Comparison of ENCODE assay signal across 8 mouse cellular contexts in the genomic region with DNA sequence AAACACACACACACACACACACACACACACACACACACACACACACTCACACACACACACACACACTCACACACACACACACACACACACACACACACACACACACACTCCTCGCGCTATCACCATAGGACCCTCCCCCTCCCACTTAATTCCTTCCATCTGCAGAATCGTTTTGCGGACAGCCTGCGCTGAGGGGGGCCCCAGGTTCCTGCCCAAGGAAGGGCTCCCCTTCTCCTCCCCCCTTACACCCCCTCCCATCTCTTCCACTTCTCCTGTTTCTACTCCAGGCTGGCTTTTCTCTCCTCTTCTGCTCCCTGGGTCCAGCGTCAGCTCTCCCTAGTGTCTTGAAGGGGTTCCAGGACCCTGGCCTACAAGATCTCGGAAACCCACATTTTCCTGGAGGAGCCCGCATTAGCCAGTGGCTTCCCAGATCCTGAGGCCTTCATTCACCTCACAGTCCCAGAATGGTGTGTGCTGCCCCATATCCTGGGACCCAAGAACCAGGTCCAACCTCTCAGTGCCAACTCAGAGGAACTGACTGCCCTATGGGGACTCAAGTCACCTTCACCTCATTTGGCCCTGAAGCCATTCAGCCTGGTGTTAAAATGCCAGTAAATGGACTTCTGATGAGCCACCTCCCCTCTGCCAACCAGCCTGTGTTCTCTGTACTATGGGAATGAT. TPM values are rescaled to one million over a fixed set of nuclear protein-coding genes. Genes with fewer than 3 reads are reported as not detected.
DNase-seq lines count a peak whose midpoint lies in the region; ATAC-seq and TF ChIP-seq lines count a peak whose summit lies in the region.

No protein-coding gene starts in this region.

- no peaks in the 10 kb centered on the region for H3K36me3 ChIP-seq in kidney, postnatal 0 days (ENCODE audit: insufficient read depth, low read length)
- H3K36me3 ChIP-seq in embryonic facial prominence, embryonic 13.5 days, result no peaks in the 10 kb centered on the region
- no peaks in the 10 kb centered on the region for H3K36me3 ChIP-seq in neural tube, embryonic 14.5 days (ENCODE audit: control insufficient read depth, insufficient read depth, low read length)

- H3K4me1 ChIP-seq in kidney, postnatal 0 days (replicated peaks; ENCODE audit: insufficient read depth, low read length), result peaks cover 26% of the 10 kb centered on the region
- peaks cover 53% of the 10 kb centered on the region for H3K4me1 ChIP-seq in embryonic facial prominence, embryonic 13.5 days
- H3K4me1 ChIP-seq in neural tube, embryonic 14.5 days (ENCODE audit: control insufficient read depth, insufficient read depth, low read length), result peaks cover 9% of the 10 kb centered on the region

- H3K27me3 ChIP-seq in kidney, postnatal 0 days (ENCODE audit: insufficient read depth, low read length), result no peaks in the 10 kb centered on the region
- H3K27me3 ChIP-seq in embryonic facial prominence, embryonic 13.5 days, result no peaks in the 10 kb centered on the region
- peaks cover 3% of the 10 kb centered on the region; the same call in 1 of the 2 replicates for H3K27me3 ChIP-seq in neural tube, embryonic 14.5 days (ENCODE audit: control insufficient read depth, insufficient read depth, low read length)

- H3K4me3 ChIP-seq in kidney, postnatal 0 days (replicated peaks; ENCODE audit: low read depth, low read length), result no peak overlapping the region
- no peak overlapping the region for H3K4me3 ChIP-seq in embryonic facial prominence, embryonic 13.5 days
- no peak overlapping the region for H3K4me3 ChIP-seq in neural tube, embryonic 14.5 days (ENCODE audit: low read depth, low read length)

- intact Hi-C loops in left cerebral cortex, postnatal 4 days (cut with DNase I), result no loop called here

- no peaks in the 10 kb centered on the region for H3K9me3 ChIP-seq in kidney, postnatal 0 days (replicated peaks; ENCODE audit: low read length)
- H3K9me3 ChIP-seq in embryonic facial prominence, embryonic 13.5 days, result no peaks in the 10 kb centered on the region
- H3K9me3 ChIP-seq in neural tube, embryonic 14.5 days (ENCODE audit: control insufficient read depth, low read length), result no peaks in the 10 kb centered on the region

- no peak for ATAC-seq in kidney, postnatal 0 days (replicated peaks; ENCODE audit: low FRiP score, low read depth)
- ATAC-seq in embryonic facial prominence, embryonic 13.5 days (ENCODE audit: insufficient number of reproducible peaks, insufficient read depth, low FRiP score, low TSS enrichment, low read depth), result no peak
- no peak for ATAC-seq in neural tube, embryonic 14.5 days (ENCODE audit: low read depth)

- peak; percentile 36 for DNase-seq in kidney, postnatal 0 days (ENCODE audit: low spot score)
- no peak for DNase-seq in kidney, adult 18-20 months
- DNase-seq in induced T-regulatory cell, adult 2 months (ENCODE audit: low read depth), result peak; percentile 17
- no peak for DNase-seq in left cerebral cortex, postnatal 4 days
- no peak for DNase-seq in right cerebral cortex, adult 18-20 months
- no peak for DNase-seq in spleen, postnatal 14 days (ENCODE audit: low spot score in 2 of 2)

- 32% methylated on average over 8 of the region's 8 CpGs for WGBS in kidney, postnatal 0 days
- 2% methylated on average over 8 of the region's 8 CpGs for WGBS in embryonic facial prominence, embryonic 13.5 days
- 25% methylated on average over 8 of the region's 8 CpGs for WGBS in neural tube, embryonic 14.5 days

- TF ChIP-seq CTCF in kidney, postnatal 0 days (IDR thresholded peaks at IDR 0.05; ENCODE audit: low read depth), result no peak

- H3K9ac ChIP-seq in kidney, postnatal 0 days (ENCODE audit: low read depth, low read length), result no peak overlapping the region
- peak overlapping the region; percentile 36; the same call in 1 of the 2 replicates for H3K9ac ChIP-seq in embryonic facial prominence, embryonic 13.5 days
- no peak overlapping the region for H3K9ac ChIP-seq in neural tube, embryonic 14.5 days (replicated peaks; ENCODE audit: low read depth, low read length)

- no peak overlapping the region for H3K4me2 ChIP-seq in kidney, postnatal 0 days (ENCODE audit: low read length)
- peak overlapping the region; percentile 88 for H3K4me2 ChIP-seq in embryonic facial prominence, embryonic 13.5 days
- peak overlapping the region; percentile 4; the same call in 1 of the 2 replicates for H3K4me2 ChIP-seq in neural tube, embryonic 14.5 days (ENCODE audit: low read depth, low read length)

- H3K27ac ChIP-seq in kidney, postnatal 0 days, result no peak overlapping the region
- H3K27ac ChIP-seq in embryonic facial prominence, embryonic 13.5 days, result peak overlapping the region; percentile 96
- 0 out of 2 replicates have a peak overlapping the region, but pooled peaks have one; percentile 3 for H3K27ac ChIP-seq in neural tube, embryonic 14.5 days (ENCODE audit: low read depth, low read length)

RNA-seq across cellular contexts. Expression of gene Zcchc24, which starts 0.9 kb away (rescaled TPM):
- polyA plus RNA-seq in kidney, postnatal 0 days (2015; fragmentation: Nextera tagmentation; extraction: Ambion mirVana), result 15.7 and 15.9 TPM in 2 replicates
- polyA plus RNA-seq in embryonic facial prominence, embryonic 13.5 days (2015; fragmentation: Nextera tagmentation; extraction: Ambion mirVana), result 29.4 and 32.7 TPM in 2 replicates
- 11.0 and 17.5 TPM in 2 replicates for polyA plus RNA-seq in neural tube, embryonic 14.5 days (2014; fragmentation: Nextera tagmentation; extraction: Ambion mirVana)
- 10 to 100 TPM; 34.2 to 34.8 TPM for total RNA-seq in left cerebral cortex, postnatal 4 days (2021)

Comparison
In these comparisons a context has a peak if more than half of its experiments do, and no peak if none do; other contexts are left out.
1. DNase-seq: peak in kidney, postnatal 0 days (single experiment) and induced T-regulatory cell, adult 2 months (single experiment); none in kidney, adult 18-20 months (single experiment), left cerebral cortex, postnatal 4 days (single experiment), right cerebral cortex, adult 18-20 months (single experiment) and spleen, postnatal 14 days (0 of 2).